Mouse (Mus musculus): ENCODE data around the gene Vmn1r223. TPM values are rescaled to one million over a fixed set of nuclear protein-coding genes. Genes with fewer than 3 reads are reported as not detected.

Vmn1r223 gene
- not detected in 2 replicates for polyA plus RNA-seq (2012; rRNA removed; ENCODE audit: low replicate concordance)

DNA sequence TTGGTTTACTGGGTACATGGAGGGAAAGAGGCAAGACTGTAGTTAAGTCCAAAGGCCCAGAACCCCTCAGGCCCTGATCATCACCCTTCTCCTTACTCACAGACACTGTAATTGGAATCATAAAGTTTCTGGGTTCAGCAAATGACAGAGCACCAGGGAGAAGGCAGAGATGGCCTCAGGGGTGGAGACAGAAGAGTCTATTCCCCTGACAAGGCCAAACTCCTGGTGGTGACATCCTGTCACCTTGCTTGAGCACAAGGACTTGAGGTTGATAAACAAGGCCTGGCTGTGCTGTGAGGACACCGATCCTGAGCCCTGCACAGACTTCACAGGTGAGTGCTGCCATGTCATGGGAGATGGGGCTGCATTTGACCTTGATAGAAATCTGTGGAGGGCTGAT, at the start of gene Vmn1r223:
Vmn1r223 (plus strand) TSS at position 301 of the 400 bp plus-strand sequence.

DNA sequence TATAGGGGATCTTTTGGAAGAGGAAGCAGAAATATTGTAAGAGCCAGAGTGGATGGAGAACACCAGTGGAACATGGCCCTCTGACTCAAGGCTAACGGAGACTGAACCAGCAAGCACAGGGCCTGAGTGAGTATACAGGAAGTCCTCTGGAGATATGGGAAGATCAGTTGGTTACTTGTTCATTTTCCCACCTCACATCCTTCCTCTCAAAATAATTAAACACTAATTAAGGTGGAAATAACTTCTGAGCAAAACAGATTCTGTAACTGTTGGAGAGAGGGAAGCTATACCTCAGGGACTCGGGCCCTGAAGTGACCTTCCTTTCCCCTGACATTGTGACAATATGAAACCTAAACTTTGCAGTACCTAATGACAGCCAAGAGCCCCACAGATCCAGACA, 33.1 kb upstream of the Vmn1r223 start, which contains the start of gene Vmn1r221:
Vmn1r221 (plus strand) TSS at position 301 of the 400 bp plus-strand sequence.

DNA sequence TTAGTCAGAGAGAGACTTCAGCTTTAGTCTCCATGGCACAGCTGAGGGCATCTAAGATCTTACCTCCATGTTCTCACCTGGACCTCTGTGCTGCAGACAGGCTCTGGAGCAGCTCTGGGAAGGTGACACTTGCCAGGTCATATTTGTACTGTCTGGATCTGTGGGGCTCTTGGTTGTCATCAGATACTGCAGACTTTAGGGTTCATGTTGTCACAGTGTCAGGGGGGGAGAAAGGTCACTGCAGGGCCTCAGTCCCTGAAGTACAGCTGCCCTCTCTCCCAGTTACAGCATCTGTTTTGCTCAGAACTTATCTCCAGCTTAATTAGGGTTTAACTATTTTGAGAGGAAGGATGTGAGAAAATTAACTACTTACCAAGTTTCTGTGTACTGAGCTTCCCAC, 11.1 kb upstream of the Vmn1r223 start, which contains the start of gene Vmn1r222:
Vmn1r222 (minus strand) TSS at position 101 of the 400 bp plus-strand sequence.

Other genes starting within 250 kb of the Vmn1r223 start
- gene Vmn1r213, start 239.5 kb upstream of the Vmn1r223 start, polyA plus RNA-seq (2012; rRNA removed; ENCODE audit: low replicate concordance) = not detected in 2 replicates
- gene Vmn1r214, start 216.7 kb upstream of the Vmn1r223 start, polyA plus RNA-seq (2012; rRNA removed; ENCODE audit: low replicate concordance) = not detected in 2 replicates
- not detected in 2 replicates for gene Vmn1r215, start 179.1 kb upstream of the Vmn1r223 start, polyA plus RNA-seq (2012; rRNA removed; ENCODE audit: low replicate concordance)
- not detected in 2 replicates for gene Vmn1r217, start 128.9 kb upstream of the Vmn1r223 start, polyA plus RNA-seq (2012; rRNA removed; ENCODE audit: low replicate concordance)
- gene Vmn1r218, start 114.0 kb upstream of the Vmn1r223 start, polyA plus RNA-seq (2012; rRNA removed; ENCODE audit: low replicate concordance) = not detected in 2 replicates
- gene Vmn1r219, start 87.8 kb upstream of the Vmn1r223 start, polyA plus RNA-seq (2012; rRNA removed; ENCODE audit: low replicate concordance) = not detected in 2 replicates
- gene Vmn1r220, start 59.2 kb upstream of the Vmn1r223 start, polyA plus RNA-seq (2012; rRNA removed; ENCODE audit: low replicate concordance) = not detected in 2 replicates
- not detected in 2 replicates for gene Vmn1r221, start 33.0 kb upstream of the Vmn1r223 start, polyA plus RNA-seq (2012; rRNA removed; ENCODE audit: low replicate concordance)
- gene Vmn1r222, start 11.2 kb upstream of the Vmn1r223 start, polyA plus RNA-seq (2012; rRNA removed; ENCODE audit: low replicate concordance) = not detected in 2 replicates
- 1.7 and 3.0 TPM in 2 replicates for gene Zfp322a, start 122.1 kb downstream of the Vmn1r223 start, polyA plus RNA-seq (2012; rRNA removed; ENCODE audit: low replicate concordance)
- gene Abt1, start 176.7 kb downstream of the Vmn1r223 start, polyA plus RNA-seq (2012; rRNA removed; ENCODE audit: low replicate concordance) = 3.0 and 4.4 TPM in 2 replicates
- gene Btn1a1, start 218.8 kb downstream of the Vmn1r223 start, polyA plus RNA-seq (2012; rRNA removed; ENCODE audit: low replicate concordance) = not detected in 2 replicates
- gene Btn2a2, start 241.7 kb downstream of the Vmn1r223 start, polyA plus RNA-seq (2012; rRNA removed; ENCODE audit: low replicate concordance) = not detected in 2 replicates

Data from subcutaneous adipose tissue, adult 2 months (tissue).